18 mouse cellular contexts compared by ENCODE assay signal in the genomic region with DNA sequence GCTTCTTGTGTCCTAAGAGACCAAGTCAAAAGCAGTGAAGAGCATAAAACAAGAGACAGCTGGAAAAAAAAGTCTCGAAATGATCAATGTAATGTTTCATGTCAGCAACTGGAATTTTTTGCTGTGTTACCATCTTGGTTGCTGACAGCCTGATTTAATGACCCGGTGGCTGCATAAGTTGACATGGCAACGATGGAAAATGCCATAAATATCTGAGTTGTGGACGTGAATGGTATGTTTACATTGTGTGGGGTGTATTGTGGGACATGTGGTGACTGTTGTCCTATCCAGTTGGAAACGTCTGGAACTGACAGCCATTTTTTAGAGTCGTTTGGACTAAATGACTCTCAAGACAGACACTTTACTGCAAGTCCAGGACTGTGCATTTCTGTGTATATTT.
"Had no signal": no experiment of that assay in that cellular context is flagged by ENCODE, and none has a peak within 500 bp of the region (broad histone marks: within the 10 kb centered on the region; RNA-seq: fewer than 3 reads in every experiment).

No protein-coding gene starts in this region.

- H3K27me3 ChIP-seq: limb, embryonic 12.5 days; liver, embryonic 13.5 days; megakaryocyte, embryonic 14.5 days; midbrain, embryonic 15.5 days; stomach, embryonic 15.5 days had no signal

- H3K27ac ChIP-seq: kidney, postnatal 0 days; limb, embryonic 12.5 days; liver, embryonic 13.5 days; macrophage; midbrain, embryonic 15.5 days; neural tube, embryonic 15.5 days; stomach, embryonic 15.5 days had no signal

- ATAC-seq: liver, postnatal 0 days; midbrain, embryonic 15.5 days had no signal

- H3K4me2 ChIP-seq: limb, embryonic 12.5 days; liver, embryonic 13.5 days; midbrain, embryonic 15.5 days; neural tube, embryonic 15.5 days; stomach, embryonic 15.5 days had no signal

- H3K36me3 ChIP-seq: limb, embryonic 12.5 days; liver, embryonic 13.5 days; midbrain, embryonic 15.5 days; neural tube, embryonic 15.5 days; stomach, embryonic 15.5 days had no signal

- DNase-seq: kidney, adult 11 months; kidney, adult 9 months; kidney, postnatal 36 days; layer of hippocampus, adult 9-11 months; layer of hippocampus, postnatal 36 days; liver; liver, embryonic 13.5 days; liver, postnatal 0 days; lung, postnatal 14 days; spleen, adult 18-20 months; thymus, postnatal 36 days had no signal

- H3K9ac ChIP-seq: limb, embryonic 12.5 days; liver, embryonic 13.5 days; liver, postnatal 0 days; midbrain, embryonic 15.5 days; neural tube, embryonic 15.5 days; stomach, embryonic 15.5 days had no signal

- H3K9me3 ChIP-seq: limb, embryonic 12.5 days; liver, embryonic 13.5 days; megakaryocyte, embryonic 14.5 days; midbrain, embryonic 15.5 days; neural tube, embryonic 15.5 days; stomach, embryonic 15.5 days had no signal

- H3K4me3 ChIP-seq: limb, embryonic 12.5 days; liver, embryonic 13.5 days; megakaryocyte, embryonic 14.5 days; midbrain, embryonic 15.5 days; neural tube, embryonic 15.5 days; stomach, embryonic 15.5 days had no signal

- H3K4me1 ChIP-seq: liver, embryonic 13.5 days; megakaryocyte, embryonic 14.5 days; midbrain, embryonic 15.5 days; neural tube, embryonic 15.5 days; stomach, embryonic 15.5 days had no signal
